Mouse (Mus musculus): Measurements from ENCODE around the gene Sox5.

DNA sequence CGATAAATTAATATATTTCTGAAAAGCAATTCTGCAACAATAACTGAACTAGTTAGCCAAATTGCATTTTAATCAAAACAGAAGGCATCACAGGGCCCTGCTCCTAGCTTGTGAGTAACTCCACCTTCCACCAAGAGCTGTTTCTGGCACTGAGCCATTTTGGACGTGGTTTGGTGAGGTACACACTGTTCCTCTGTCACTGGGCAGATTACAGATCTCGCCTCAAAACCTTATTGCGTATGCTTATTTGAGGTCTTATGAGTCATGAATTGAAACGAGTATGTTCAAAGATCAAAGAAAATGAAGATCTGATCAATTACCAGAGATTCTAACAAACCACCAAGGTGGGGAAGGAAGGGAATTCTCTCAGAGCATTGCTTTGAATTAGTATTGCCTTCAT is 22.5 kb upstream of the Sox5 start:
- TF ChIP-seq CTCF (IDR thresholded peaks at IDR 0.05; ENCODE audit: extremely low read depth, insufficient read depth, insufficient read length, insufficient replicate concordance) (no peak), POLR2A (IDR thresholded peaks at IDR 0.05; ENCODE audit: low read depth, low read length) (no peak)

All from spleen, adult 2 months (tissue).